Mouse (Mus musculus): ENCODE measurements around the gene Jpt2.

Gene Jpt2

DNA sequence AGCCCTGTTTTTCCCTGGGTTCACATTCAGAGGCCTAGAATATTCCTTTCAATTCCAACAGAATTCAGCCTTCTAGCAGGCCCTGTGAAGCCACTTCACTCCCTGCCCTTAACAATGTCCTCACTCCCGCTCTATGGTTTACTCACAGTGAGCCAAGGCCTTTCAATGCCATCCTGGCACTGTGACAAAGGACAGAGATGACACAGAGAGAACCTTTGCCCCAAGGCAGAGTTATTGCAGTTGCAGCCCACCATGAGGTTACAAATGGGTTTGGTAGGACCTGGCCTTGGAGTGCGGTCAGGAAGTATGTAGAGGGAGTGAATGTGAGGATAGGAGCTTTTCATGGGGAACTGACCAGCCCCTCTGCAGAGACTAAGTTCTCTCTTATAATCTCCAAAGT lies 52.9 kb downstream of the Jpt2 start:
- DNase-seq (ENCODE audit: low spot score in 2 of 2): no peak

DNA sequence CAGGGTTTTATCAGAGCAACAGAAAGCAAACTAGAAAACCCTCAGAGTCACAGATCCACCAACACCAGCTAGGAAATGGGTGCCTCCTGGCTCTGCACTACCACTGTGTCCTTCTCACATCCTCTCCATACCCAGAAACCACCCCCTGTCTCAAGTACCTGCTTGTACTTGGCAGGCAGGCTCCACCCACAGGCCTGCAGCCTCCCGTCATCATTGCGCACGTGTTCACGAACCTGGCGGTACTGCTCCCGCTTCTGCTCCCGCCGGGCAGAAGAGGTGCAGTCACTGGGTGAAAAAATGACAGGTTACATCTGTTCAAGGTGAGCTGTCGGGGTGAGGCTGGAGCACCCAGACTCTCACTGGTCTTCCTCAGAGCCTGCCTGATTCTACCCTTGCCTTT lies 56.7 kb downstream of the Jpt2 start:
- no peak for DNase-seq (ENCODE audit: low spot score in 2 of 2)

GRCm38 (mm10) chr17:24902671-24903474 lies 57.6 kb downstream of the Jpt2 start:
- DNase-seq (ENCODE audit: low spot score in 2 of 2): no peak

DNA sequence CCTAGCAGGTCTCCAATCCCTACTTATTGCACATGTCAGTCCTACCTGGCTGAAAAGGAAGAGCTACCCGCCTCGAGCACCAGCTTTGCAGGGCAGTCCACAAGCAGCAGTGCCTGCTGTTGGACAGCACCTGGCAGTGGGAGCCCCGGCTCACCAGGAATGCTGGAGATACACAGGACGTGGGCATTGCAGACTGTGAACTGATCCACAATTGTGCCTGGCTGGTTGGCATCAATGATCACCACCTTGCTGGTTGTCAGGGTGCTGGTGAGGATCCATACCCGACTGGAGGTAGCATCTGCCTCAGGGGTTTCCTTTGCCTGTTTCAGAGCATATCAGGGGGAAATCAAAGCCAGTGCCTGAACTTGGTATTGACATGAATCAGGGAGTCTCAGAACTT lies 58.4 kb downstream of the Jpt2 start:
- no peak for DNase-seq (ENCODE audit: low spot score in 2 of 2)

GRCm38 (mm10) chr17:24900014-24900413 lies 60.5 kb downstream of the Jpt2 start:
- DNase-seq (ENCODE audit: low spot score in 2 of 2): no peak

- DNase-seq (ENCODE audit: low spot score in 2 of 2): no peak
Observed at GRCm38 (mm10) chr17:24899153-24899552, 61.3 kb downstream of the Jpt2 start.

GRCm38 (mm10) chr17:24898041-24898854 lies 62.2 kb downstream of the Jpt2 start:
- DNase-seq (ENCODE audit: low spot score in 2 of 2): no peak

DNA sequence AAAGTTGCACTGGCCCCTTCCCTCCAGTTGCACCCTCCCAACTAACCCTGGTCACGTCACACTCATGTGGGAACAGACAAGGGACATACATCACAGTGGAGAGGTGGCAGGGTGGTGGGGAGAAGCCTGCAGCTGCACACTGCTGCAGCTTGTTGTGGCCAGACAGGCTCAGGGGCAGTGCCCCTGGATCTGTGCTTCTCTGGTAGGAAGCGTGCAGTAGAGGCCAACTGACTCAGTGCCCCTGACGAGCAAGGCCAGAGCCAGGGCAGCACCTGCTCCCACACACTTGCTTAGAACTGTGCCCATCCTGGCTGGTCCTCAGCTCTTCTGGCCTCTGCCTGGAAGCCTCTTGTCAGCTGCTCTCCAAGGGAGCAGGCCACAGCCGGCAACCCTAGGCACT lies 62.9 kb downstream of the Jpt2 start:
- no peak for DNase-seq (ENCODE audit: low spot score in 2 of 2)

DNA sequence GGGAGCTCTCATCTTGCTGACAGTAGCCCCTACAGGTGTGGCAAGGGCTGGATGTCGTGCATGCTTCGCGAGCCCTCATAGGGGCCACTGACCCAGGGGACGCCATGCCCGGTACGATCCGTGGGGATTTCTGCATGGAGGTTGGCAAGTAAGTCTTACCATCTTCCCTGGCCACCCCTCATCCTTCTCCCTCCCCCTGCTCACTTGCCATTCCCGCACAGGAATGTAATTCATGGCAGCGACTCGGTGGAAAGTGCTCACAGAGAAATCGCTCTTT lies 63.6 kb downstream of the Jpt2 start:
- no peak for DNase-seq (ENCODE audit: low spot score in 2 of 2)

- peak; percentile 69 to 74 for DNase-seq (ENCODE audit: low spot score in 2 of 2)
Observed at GRCm38 (mm10) chr17:24896241-24896992, 64.1 kb downstream of the Jpt2 start, which contains the start of gene Nme3. Gene Nme3 (plus strand): TSS chr17:24896500.

DNA sequence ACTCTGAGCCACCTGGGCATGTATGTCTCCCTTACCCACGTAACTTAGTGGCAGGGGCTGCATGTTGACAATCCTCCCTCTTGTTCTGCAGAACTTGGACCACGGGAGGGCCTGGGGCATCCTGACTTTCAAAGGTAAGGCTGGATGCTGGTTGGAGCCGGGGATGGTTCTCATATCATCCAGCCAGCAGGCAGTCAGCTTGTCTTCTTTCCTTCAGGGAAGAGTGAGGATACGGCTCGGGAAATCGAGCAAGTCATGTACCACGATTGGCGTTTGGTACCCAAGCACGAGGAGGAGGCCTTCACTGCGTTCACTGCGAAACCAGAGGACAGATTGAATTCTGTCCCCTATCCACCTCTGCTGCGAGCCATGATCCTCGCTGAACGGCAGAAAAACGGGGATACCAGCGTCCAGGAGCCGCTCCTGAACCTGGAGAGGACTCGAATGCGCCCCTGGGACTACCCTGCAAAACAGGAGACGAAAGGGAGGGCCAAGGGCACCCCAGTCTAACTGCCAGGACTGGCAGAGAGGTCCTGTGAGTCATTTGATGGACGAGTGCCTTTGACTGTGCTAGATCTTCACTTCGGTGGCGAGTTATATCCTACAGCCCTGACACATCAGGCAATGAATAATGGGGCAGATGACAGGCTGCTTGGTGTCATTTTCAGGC lies 64.8 kb downstream of the Jpt2 start:
- no peak for DNase-seq (ENCODE audit: low spot score in 2 of 2)

DNA sequence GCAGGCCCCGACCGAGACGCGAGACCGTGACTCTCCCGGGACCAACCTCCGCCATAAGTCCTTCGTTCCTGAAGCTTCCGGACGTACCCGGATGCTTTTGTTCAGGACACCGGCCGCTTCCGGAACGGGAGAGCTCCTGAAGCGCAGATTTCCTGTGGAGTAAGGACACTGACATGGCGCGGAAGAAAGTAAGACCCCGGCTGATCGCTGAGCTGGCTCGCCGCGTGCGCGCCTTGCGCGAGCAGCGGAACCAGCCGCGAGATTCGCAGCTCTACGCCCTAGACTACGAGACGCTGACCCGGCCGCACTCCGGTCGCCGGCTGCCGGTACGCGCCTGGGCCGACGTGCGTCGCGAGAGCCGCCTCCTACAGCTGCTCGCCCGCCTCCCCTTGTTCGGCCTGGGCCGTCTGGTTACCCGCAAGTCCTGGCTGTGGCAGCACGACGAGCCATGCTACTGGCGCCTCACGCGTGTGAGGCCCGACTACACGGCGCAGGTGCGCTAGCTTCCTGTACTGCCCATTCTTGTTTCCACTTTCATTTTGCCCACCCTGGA lies 65.4 kb downstream of the Jpt2 start, which contains the start of the genes Eme2 and Mrps34:
Eme2 (minus strand) TSS at position 93 of the 553 bp plus-strand sequence.
Mrps34 (plus strand) TSS at position 122 of the 553 bp plus-strand sequence.
- DNase-seq (ENCODE audit: low spot score in 2 of 2): peak; percentile 87 to 89

GRCm38 (mm10) chr17:24894061-24894994 lies 66.2 kb downstream of the Jpt2 start:
- DNase-seq (ENCODE audit: low spot score in 2 of 2): no peak

DNA sequence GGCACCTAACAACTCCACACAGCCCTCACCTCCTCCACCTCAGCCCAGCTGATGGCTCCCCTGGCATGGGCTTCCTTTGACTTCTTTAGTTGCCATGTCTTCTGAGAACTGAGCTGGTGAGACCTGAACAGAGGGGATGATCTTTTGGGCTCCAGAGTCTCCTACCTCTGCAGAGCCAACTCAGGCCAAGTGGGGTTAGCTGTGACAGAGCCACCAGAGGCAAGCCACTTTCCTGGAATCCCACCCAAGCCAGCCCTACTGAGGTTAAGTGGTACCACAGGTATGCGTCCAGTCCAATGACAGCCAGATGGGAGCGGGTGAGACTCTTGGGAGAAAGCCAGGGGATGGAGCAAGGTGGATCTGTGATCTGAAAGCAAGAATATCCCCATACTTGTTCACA lies 67.2 kb downstream of the Jpt2 start:
- DNase-seq (ENCODE audit: low spot score in 2 of 2): no peak

DNA sequence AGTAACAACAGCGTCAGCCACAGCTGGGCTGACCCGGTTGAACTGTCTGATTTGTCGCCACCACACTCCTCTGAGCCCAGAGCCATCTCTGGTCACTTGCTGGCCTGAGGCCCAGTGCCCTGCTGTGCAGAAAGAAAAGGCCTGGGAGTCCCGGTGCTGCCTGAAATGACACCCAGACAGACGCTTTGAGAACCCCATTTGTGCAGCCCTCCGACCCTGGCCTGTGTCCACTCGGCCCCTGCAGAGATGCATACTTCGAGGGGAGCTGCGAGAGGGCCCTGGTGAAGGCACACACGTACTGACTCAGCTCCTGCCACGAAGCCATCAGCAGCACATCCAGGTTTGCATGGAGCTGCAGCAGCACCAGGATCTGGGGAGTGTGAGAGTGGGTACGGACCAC lies 67.7 kb downstream of the Jpt2 start:
- no peak for DNase-seq (ENCODE audit: low spot score in 2 of 2)

GRCm38 (mm10) chr17:24891321-24891720 lies 69.2 kb downstream of the Jpt2 start:
- DNase-seq (ENCODE audit: low spot score in 2 of 2): no peak

GRCm38 (mm10) chr17:24890151-24891092 lies 70.1 kb downstream of the Jpt2 start:
- DNase-seq (ENCODE audit: low spot score in 2 of 2): no peak

DNA sequence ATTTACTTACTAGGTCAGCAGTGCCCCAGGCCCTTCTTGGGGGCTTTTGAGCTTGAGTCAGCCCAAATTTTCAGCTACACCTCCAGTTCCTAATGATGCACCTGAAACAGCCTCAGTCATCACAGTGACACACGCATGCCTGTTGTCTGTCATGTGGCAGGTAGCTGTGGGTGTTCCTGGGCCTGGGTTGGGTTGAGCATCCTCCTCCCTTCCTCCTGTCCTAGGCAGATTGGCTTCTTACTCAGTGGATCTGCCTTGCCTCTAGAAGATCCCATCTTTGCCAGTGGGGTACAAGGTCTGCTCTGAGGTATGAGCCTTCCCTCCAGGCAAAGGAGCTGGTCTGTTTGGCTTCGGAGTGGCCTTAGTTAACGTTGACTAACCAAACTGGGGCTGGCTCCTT lies 71.6 kb downstream of the Jpt2 start:
- no peak for DNase-seq (ENCODE audit: low spot score in 2 of 2)
